Mouse (Mus musculus) urinary bladder, postnatal 10 days (tissue): ENCODE measurements around the gene Nedd4.

Source experiments
- DNase-seq: peaks from one replicate; pipeline ENCODE4 v3.0.0; 2022; ENCODE audit warnings: low spot score

The Nedd4 gene

DNA sequence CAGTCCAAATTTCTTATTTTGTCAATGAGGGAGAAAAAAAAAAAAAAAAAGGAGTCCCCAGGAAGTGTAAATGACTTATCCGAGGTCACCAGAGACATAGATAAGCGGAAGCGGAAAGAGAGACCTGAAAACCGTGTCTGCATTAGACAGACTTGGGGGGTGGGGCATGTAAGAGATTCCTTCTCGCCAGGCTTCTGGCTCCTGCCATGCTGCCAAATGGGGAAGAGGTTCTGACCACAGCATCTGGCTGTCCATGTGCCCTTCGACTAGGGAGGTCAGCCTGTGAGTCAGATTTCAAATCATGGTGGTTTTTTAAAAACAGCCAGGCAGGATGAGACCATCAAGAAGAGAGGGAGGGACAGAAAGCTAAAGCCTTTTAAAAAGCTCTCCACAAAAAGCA lies 129.5 kb downstream of the Nedd4 start:
- no peak for DNase-seq

- DNase-seq, result no peak
Measured at GRCm38 (mm10) chr9:72795243-72795642, 133.1 kb downstream of the Nedd4 start.

- no peak for DNase-seq
Measured at GRCm38 (mm10) chr9:72797136-72797621, 135.0 kb downstream of the Nedd4 start.
